Mouse (Mus musculus): ENCODE data around the gene Shisa6. TPM values are rescaled to one million over a fixed set of nuclear protein-coding genes. Genes with fewer than 3 reads are reported as not detected.

Gene Shisa6
- total and polyA plus RNA-seq, 3 experiments = 0.11 TPM; not detected in 2

DNA sequence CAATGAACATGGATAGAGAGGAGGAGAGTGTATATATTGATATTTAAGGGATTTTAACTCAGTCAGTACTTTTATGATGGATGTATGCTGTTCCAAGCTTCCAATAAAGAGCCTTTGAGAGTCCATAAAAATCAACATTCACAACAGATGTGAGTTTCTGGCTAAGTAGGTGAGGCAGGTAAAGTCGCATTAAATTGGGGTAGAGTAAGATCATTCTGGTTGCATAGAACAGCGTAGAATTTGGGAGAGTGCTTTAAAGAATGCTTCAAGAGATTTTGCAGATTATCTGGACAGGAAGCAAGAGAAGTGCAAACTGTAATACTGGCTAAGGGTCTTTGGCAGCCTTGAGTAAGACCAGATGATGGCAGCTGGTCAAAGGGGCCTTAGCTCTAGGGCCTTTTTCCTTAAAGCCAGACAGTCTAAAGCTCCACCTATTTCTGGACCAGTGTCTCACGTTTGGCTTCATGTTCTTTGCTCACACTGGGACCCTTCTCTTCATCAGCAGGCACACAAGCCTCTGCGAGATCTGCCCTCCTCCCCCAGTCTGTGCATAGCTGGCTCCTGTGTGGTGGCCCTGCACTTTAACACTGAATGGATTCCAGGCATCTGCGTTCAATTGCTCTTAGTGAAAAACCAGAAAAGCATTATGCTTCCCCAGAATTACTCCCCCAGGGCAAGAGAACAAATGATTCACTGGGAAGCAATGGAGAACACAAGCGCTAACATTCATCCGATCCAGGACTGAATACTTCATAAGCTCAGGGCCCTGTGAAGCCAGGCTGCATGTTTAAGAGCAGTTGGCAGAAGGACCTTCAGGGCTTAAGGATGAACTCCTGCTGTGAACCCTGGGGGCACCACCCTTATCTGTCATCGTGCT is 158.7 kb downstream of the Shisa6 start:
- DNase-seq (ENCODE audit: low spot score) (no peak), ATAC-seq (ENCODE audit: extremely low read depth, insufficient number of reproducible peaks, low FRiP score, poor library complexity, severe bottlenecking) (no peak)
- H3K36me3 ChIP-seq (replicated peaks) = no peaks in the 10 kb centered on the region
- no peaks in the 10 kb centered on the region for H3K4me1 ChIP-seq (ENCODE audit: insufficient read depth, low read depth, low read length)
- no peak overlapping the region for H3K4me3 ChIP-seq (ENCODE audit: low read depth, low read length)
- no peak for TF ChIP-seq CTCF (IDR thresholded peaks at IDR 0.05; ENCODE audit: low read depth, low read length)
- no peak for TF ChIP-seq TAL1 (conservative IDR thresholded peaks at IDR 0.05; ENCODE audit: low read depth, low read length)
- no peak for TF ChIP-seq POLR2AphosphoS5 (IDR thresholded peaks at IDR 0.05; ENCODE audit: insufficient replicate concordance, low read depth, low read length)
- TF ChIP-seq GATA2 (IDR thresholded peaks at IDR 0.05; ENCODE audit: borderline replicate concordance, low read depth, low read length) = no peak
- no peak for TF ChIP-seq GATA1 (IDR thresholded peaks at IDR 0.05; ENCODE audit: borderline replicate concordance, low read length)
- no peaks in the 10 kb centered on the region for H3K27me3 ChIP-seq (ENCODE audit: insufficient read depth, low read length)
- peaks cover 26% of the 10 kb centered on the region for H3K9me3 ChIP-seq (replicated peaks)

DNA sequence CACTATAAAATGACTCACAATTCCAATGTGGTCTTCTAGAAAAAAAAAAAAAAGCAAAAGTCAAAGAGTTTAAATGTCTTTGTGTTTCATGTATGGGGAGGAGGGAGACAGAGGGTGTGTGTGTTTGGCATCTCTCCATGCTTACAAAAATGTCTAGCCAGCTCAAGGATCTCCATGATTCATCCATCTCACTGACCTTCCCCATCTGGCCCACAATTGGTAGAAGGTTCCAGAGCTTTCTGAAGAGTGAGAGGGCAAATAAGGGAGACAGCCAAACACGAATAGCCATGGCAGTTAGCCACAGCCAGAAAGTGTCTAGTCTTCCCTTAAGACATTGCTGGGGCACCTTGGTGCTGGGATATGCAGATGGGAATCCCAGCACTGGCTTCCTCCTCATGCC is 166.0 kb downstream of the Shisa6 start:
- Histone ChIP-seq H3K27me3 (ENCODE audit: insufficient read depth, low read length) (no peaks in the 10 kb centered on the region), H3K9me3 (replicated peaks) (peaks cover 10% of the 10 kb centered on the region; the same call in 1 of the 2 replicates), H3K4me1 (ENCODE audit: insufficient read depth, low read depth, low read length) (no peaks in the 10 kb centered on the region), H3K36me3 (replicated peaks) (no peaks in the 10 kb centered on the region), H3K4me3 (ENCODE audit: low read depth, low read length) (no peak overlapping the region)
- DNase-seq (ENCODE audit: low spot score) = no peak
- no peak for ATAC-seq (ENCODE audit: extremely low read depth, insufficient number of reproducible peaks, low FRiP score, poor library complexity, severe bottlenecking)
- TF ChIP-seq CTCF (IDR thresholded peaks at IDR 0.05; ENCODE audit: low read depth, low read length) (no peak), GATA2 (IDR thresholded peaks at IDR 0.05; ENCODE audit: borderline replicate concordance, low read depth, low read length) (no peak), POLR2AphosphoS5 (IDR thresholded peaks at IDR 0.05; ENCODE audit: insufficient replicate concordance, low read depth, low read length) (no peak), TAL1 (conservative IDR thresholded peaks at IDR 0.05; ENCODE audit: low read depth, low read length) (no peak), GATA1 (IDR thresholded peaks at IDR 0.05; ENCODE audit: borderline replicate concordance, low read length) (no peak)

DNA sequence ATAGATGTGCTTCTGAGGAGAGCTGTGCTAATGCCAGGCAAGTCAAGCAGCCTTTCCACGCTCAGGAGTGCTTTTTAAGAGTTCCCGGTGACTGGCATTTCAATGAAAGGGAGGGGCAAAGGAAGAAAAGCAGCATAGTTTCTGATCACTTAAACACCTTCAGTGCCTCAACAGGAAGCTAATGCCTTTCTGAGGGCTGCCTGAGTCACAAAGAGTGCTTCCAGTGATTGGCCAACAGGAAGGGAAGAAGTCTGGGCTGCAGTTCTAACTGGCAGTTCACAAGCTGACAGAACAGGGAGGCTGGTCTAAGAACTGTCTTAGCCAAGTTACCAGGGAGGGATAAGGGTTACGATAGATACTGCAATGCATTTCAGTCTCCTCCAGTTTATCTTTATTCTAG is 180.9 kb downstream of the Shisa6 start:
- ATAC-seq (ENCODE audit: extremely low read depth, insufficient number of reproducible peaks, low FRiP score, poor library complexity, severe bottlenecking) (no peak), DNase-seq (ENCODE audit: low spot score) (no peak)
- H3K4me1 ChIP-seq (ENCODE audit: insufficient read depth, low read depth, low read length) = no peaks in the 10 kb centered on the region
- peaks cover 8% of the 10 kb centered on the region for H3K9me3 ChIP-seq (replicated peaks)
- H3K27me3 ChIP-seq (ENCODE audit: insufficient read depth, low read length) = no peaks in the 10 kb centered on the region
- TF ChIP-seq POLR2AphosphoS5 (IDR thresholded peaks at IDR 0.05; ENCODE audit: insufficient replicate concordance, low read depth, low read length) (no peak), TAL1 (conservative IDR thresholded peaks at IDR 0.05; ENCODE audit: low read depth, low read length) (no peak), GATA1 (IDR thresholded peaks at IDR 0.05; ENCODE audit: borderline replicate concordance, low read length) (no peak), GATA2 (IDR thresholded peaks at IDR 0.05; ENCODE audit: borderline replicate concordance, low read depth, low read length) (no peak), CTCF (IDR thresholded peaks at IDR 0.05; ENCODE audit: low read depth, low read length) (no peak)
- H3K36me3 ChIP-seq (replicated peaks) = no peaks in the 10 kb centered on the region
- no peak overlapping the region for H3K4me3 ChIP-seq (ENCODE audit: low read depth, low read length)

DNA sequence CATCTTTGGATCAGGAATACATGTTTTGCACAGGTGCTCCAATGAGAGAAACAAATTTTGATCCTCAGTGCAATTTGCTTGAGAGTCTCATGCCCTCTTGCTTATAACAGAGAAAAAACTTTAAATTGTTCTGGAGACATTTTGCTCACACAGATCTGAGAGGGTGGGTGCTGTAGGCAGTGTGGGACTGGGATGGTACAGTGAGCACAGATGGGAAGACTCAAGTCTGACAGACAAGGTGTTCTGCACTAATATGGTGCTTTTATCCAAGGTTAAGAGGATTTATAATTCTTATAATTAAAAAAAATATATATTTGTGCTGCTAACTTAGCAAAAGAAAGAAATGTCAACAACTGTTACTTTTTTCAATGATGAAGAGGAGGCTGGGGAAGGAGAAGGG is 189.5 kb downstream of the Shisa6 start:
- TF ChIP-seq CTCF (IDR thresholded peaks at IDR 0.05; ENCODE audit: low read depth, low read length) (no peak), GATA2 (IDR thresholded peaks at IDR 0.05; ENCODE audit: borderline replicate concordance, low read depth, low read length) (no peak), TAL1 (conservative IDR thresholded peaks at IDR 0.05; ENCODE audit: low read depth, low read length) (no peak), POLR2AphosphoS5 (IDR thresholded peaks at IDR 0.05; ENCODE audit: insufficient replicate concordance, low read depth, low read length) (no peak), GATA1 (IDR thresholded peaks at IDR 0.05; ENCODE audit: borderline replicate concordance, low read length) (no peak)
- Histone ChIP-seq H3K9me3 (replicated peaks) (peaks cover 8% of the 10 kb centered on the region), H3K4me1 (ENCODE audit: insufficient read depth, low read depth, low read length) (no peaks in the 10 kb centered on the region), H3K4me3 (ENCODE audit: low read depth, low read length) (no peak overlapping the region), H3K27me3 (ENCODE audit: insufficient read depth, low read length) (no peaks in the 10 kb centered on the region), H3K36me3 (replicated peaks) (no peaks in the 10 kb centered on the region)
- ATAC-seq (ENCODE audit: extremely low read depth, insufficient number of reproducible peaks, low FRiP score, poor library complexity, severe bottlenecking) = no peak
- no peak for DNase-seq (ENCODE audit: low spot score)

DNA sequence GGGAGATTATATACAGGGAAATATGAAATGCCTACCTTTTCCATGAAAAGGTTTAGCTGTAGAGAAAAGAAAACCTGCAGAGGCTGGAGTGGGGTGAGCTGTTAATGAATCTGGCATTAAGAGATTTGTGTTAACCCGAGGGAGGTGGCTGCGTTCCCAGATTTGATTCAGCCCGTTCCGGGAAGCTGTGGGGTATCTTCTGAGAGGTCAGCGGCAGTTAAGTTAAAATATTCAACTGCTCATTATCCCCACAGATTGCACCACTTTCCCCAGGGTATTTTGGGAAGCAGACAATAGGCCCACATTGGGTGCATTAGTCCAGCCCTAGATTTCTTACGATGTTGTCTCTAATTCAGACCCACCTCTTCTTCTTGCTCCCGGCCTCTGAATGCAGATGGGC is 213.0 kb downstream of the Shisa6 start:
- TF ChIP-seq GATA1 (IDR thresholded peaks at IDR 0.05; ENCODE audit: borderline replicate concordance, low read length) = no peak
- no peak for TF ChIP-seq POLR2AphosphoS5 (IDR thresholded peaks at IDR 0.05; ENCODE audit: insufficient replicate concordance, low read depth, low read length)
- TF ChIP-seq GATA2 (IDR thresholded peaks at IDR 0.05; ENCODE audit: borderline replicate concordance, low read depth, low read length) = no peak
- no peak for TF ChIP-seq TAL1 (conservative IDR thresholded peaks at IDR 0.05; ENCODE audit: low read depth, low read length)
- TF ChIP-seq CTCF (IDR thresholded peaks at IDR 0.05; ENCODE audit: low read depth, low read length) = no peak
- Histone ChIP-seq H3K27me3 (ENCODE audit: insufficient read depth, low read length) (no peaks in the 10 kb centered on the region), H3K9me3 (replicated peaks) (peaks cover 8% of the 10 kb centered on the region), H3K4me1 (ENCODE audit: insufficient read depth, low read depth, low read length) (no peaks in the 10 kb centered on the region), H3K36me3 (replicated peaks) (no peaks in the 10 kb centered on the region), H3K4me3 (ENCODE audit: low read depth, low read length) (no peak overlapping the region)
- ATAC-seq (ENCODE audit: extremely low read depth, insufficient number of reproducible peaks, low FRiP score, poor library complexity, severe bottlenecking) (no peak), DNase-seq (ENCODE audit: low spot score) (no peak)

DNA sequence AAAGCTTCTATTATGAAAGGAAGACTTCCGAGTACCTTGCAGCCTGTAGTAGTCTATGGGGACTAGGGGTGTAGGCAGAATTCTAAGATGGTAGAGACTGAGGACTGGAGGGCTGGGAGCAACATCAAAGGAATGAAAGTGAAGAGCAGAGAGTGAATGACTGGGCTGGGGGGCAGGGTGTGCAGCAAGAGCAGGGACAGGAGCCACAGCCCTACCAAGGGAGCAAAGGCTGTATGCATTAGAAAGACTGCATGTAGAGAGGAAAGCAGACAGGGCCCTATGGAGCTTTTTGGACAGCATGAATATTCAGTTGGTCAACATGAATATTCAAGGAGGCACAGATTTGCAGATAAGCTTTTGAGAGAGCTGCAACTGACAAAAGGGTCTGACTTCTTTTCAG is 221.4 kb downstream of the Shisa6 start:
- ATAC-seq (ENCODE audit: extremely low read depth, insufficient number of reproducible peaks, low FRiP score, poor library complexity, severe bottlenecking) = no peak
- Histone ChIP-seq H3K36me3 (replicated peaks) (no peaks in the 10 kb centered on the region), H3K4me1 (ENCODE audit: insufficient read depth, low read depth, low read length) (no peaks in the 10 kb centered on the region), H3K27me3 (ENCODE audit: insufficient read depth, low read length) (no peaks in the 10 kb centered on the region), H3K4me3 (ENCODE audit: low read depth, low read length) (no peak overlapping the region), H3K9me3 (replicated peaks) (peaks cover 20% of the 10 kb centered on the region)
- TF ChIP-seq CTCF (IDR thresholded peaks at IDR 0.05; ENCODE audit: low read depth, low read length) (no peak), TAL1 (conservative IDR thresholded peaks at IDR 0.05; ENCODE audit: low read depth, low read length) (no peak), POLR2AphosphoS5 (IDR thresholded peaks at IDR 0.05; ENCODE audit: insufficient replicate concordance, low read depth, low read length) (no peak), GATA2 (IDR thresholded peaks at IDR 0.05; ENCODE audit: borderline replicate concordance, low read depth, low read length) (no peak), GATA1 (IDR thresholded peaks at IDR 0.05; ENCODE audit: borderline replicate concordance, low read length) (no peak)
- DNase-seq (ENCODE audit: low spot score) = no peak

Data from G1E (cell line).